Mouse (Mus musculus) spleen, adult 2 months (tissue): ENCODE results near the gene H2afy2.

Experiments
- CTCF ChIP-seq: fragments of 200-500 bp; IDR thresholded peaks from 2 replicates; pipeline ENCODE4 v1.5.1; 2011; ENCODE audit warnings: mild to moderate bottlenecking, inconsistent platforms; ENCODE audit not compliant: insufficient read depth, insufficient read length, insufficient replicate concordance; ENCODE audit errors: extremely low read depth
- POLR2A ChIP-seq: fragments of 200-500 bp; IDR thresholded peaks from 2 replicates; pipeline ENCODE4 v1.6.1; 2011; ENCODE audit warnings: low read depth, low read length, inconsistent platforms

- TF ChIP-seq CTCF = no peak
- no peak for TF ChIP-seq POLR2A
Measured at GRCm38 (mm10) chr10:61715996-61716864, 67.7 kb downstream of the H2afy2 start.
